Mouse (Mus musculus) heart, adult 8-10 months (tissue): ENCODE measurements around the gene Nipal3. TPM values are rescaled to one million over a fixed set of nuclear protein-coding genes. Genes with fewer than 3 reads are reported as not detected.

Experiments
- DNase-seq: peaks from one replicate; pipeline ENCODE4 v3.0.0; 2022; ENCODE audit warnings: low spot score
- total RNA-seq, 4 experiments: library from RNA; stranded (reverse); gene quantifications; 2 replicates each; pipeline ENCODE4 v1.2.4; 2022

The Nipal3 gene
- total RNA-seq, 4 experiments from 2014 or later, result 42.2 to 55.4 (median 44.1) TPM

DNA sequence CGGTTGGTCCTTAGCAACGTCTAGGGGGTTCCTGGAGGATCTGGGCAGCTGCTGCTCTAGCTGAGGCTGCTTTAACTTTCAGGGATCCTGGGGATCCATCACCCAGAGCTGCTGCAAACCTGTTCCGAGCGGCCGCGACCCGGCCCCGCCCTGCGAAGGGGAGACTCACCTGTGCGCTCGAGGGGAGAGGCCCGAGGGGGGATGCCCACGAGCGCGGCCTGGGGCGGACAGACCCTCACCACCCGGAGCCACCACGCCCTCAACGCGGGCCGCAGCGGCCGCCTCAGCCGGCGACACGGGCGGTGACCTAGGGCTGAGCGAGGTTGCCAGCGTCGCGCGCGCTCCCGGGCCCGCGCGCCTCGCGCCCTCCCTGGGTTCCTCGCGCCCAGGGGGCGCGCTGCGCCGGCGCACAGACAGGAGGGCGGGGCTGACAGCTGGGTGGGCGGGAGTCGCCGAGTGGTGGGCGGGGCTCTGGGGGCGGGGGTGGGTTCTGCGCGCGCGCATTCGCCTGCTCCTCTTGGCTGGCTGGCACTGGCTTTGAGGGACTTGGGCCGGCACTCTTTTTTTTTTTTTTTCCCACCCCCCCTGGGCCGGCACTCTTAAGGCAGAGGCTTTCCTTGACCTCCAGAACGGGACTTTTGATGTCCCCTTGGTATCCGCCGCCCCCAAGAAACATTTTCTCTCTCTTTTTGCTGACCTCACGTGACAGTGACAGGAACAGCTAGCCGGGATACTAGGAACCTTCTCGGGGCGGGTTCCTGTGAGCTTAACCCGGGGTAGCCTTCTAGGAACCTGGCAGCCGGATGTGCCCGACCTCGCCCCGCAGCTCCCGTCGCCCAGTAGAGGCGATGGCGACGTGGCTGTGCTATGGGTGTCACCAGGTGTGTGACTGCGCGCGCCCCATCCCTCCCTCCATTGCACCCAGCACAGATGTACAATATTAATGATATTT lies 61.1 kb downstream of the Nipal3 start, which contains the start of gene Rcan3:
Gene Rcan3, minus strand, starts transcription at position 411 of the 952 bp plus-strand sequence.
- DNase-seq, result peak; percentile 68

GRCm38 (mm10) chr4:135433086-135433442 lies 61.8 kb downstream of the Nipal3 start:
- no peak for DNase-seq

DNA sequence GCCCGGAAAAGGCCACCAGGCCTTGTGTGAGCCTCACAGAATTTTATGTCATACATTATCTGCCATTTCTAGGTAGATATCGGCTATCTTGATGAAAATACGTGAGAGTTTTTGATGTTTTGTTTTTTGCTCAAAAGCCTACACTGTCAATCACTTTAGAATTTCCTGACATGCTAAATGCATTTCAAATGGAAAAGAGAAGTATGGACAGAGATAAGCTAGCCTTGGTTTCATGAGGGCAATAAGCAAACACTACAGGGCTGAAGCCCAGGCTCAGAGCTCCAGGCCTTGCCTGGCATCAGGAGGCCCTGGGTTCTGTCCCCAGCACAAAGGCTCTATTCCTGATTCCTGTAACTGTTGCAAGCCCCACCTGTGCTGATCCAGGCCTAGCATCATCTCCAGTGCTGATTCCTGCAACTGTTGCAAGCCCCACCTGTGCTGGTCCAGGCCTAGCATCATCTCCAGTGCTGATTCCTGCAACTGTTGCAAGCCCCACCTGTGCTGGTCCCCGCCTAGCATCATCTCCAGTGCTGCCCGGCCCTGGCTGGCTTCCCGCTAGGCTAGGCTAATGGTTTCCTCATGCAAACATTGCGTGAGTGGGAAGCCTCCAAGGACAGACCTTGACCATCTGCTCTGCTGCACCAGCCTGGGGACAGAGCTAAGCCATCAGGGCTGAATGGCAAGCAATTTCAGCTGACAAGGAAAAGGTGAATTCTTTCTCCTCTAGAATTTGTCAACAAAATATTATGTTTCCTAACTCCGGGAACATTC lies 64.7 kb downstream of the Nipal3 start:
- DNase-seq, result no peak

GRCm38 (mm10) chr4:135429383-135429782 lies 65.5 kb downstream of the Nipal3 start:
- no peak for DNase-seq

- no peak for DNase-seq
Observed at GRCm38 (mm10) chr4:135426587-135426986, 68.3 kb downstream of the Nipal3 start.

- DNase-seq, result no peak
Observed at GRCm38 (mm10) chr4:135425625-135426024, 69.2 kb downstream of the Nipal3 start.

- no peak for DNase-seq
Observed at GRCm38 (mm10) chr4:135420961-135421360, 73.9 kb downstream of the Nipal3 start.

DNA sequence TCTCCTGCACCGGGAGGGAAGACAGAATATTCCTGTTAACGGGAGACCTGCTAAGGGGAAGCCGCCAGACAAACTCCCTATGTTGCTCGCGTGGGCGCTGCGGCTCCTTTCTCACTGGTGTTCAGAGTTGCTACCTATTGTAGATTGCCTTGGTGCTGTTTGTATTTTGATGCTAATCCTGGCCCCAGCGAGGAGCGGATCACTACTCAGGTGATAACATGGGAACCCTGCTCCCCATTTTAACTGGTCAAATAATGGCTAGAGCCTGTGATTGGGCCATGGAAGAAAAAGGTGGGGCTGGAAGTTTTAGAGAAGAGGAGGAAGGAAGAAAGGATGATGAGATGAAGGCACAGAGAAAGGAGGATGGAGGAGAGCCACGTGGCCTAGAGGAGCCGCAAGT lies 74.4 kb downstream of the Nipal3 start:
- no peak for DNase-seq

- DNase-seq, result no peak
Observed at GRCm38 (mm10) chr4:135419996-135420395, 74.8 kb downstream of the Nipal3 start.

GRCm38 (mm10) chr4:135416367-135416766 lies 78.5 kb downstream of the Nipal3 start:
- peak; percentile 9 for DNase-seq

- DNase-seq, result no peak
Observed at GRCm38 (mm10) chr4:135413491-135413890, 81.3 kb downstream of the Nipal3 start.

DNA sequence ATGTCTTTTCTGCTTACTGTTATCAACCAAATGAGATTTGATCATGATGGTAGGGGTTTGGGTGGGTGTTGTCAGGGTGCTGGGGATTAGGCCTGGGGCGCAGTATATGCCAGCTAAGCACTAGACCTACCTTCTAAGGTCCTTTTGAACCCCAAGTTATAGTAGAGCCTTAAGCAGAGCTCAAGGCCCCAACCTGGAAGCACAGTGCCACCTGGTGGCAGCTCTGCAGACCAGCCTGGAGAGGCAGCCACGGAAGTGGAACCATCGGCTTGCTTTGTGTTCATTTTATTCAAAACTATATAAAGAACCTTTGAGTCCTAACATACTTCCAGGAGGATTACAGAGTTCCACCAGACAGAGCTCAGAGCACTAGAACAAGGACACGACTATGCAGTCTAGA lies 83.2 kb downstream of the Nipal3 start:
- peak; percentile 11 for DNase-seq

DNA sequence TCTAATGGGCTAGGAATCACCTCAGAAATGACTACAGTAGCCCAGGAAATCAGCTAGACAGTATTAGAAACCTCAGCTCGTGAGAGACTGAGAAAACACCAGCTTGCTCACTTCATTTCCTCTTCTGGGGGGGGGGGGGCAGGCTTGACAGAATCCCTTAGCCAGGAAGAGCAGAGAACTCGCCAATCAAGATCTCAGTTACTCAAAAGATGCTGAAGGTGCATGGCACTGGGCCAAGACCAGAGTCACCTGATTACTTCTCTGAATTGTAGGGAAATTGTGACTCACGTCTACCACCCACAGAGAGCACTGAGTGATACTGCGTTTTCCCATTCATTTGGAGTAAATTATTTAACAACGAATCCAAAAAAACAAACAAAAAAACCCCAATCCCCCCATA lies 88.7 kb downstream of the Nipal3 start:
- DNase-seq, result no peak

DNA sequence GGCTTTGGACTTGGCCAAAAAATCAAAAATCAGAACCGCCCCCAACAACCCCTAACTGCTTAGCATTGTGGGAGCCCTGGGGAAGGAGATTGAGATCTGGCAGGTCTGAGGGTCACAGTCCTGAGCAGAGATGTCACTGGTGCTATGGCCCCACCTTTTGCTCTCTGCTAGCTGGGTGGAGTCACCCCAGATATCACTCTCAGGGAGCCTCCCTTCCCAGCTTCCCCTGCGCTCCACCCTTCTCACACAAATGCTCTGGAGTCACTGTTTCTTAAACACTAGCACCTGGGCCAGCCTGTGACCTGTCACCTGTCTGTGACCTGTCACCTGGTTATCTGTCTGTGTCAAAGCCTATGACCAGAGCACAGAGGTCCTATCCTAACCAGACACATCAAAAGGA lies 89.9 kb downstream of the Nipal3 start:
- DNase-seq, result no peak

GRCm38 (mm10) chr4:135404048-135404447 lies 90.8 kb downstream of the Nipal3 start:
- DNase-seq, result no peak

DNA sequence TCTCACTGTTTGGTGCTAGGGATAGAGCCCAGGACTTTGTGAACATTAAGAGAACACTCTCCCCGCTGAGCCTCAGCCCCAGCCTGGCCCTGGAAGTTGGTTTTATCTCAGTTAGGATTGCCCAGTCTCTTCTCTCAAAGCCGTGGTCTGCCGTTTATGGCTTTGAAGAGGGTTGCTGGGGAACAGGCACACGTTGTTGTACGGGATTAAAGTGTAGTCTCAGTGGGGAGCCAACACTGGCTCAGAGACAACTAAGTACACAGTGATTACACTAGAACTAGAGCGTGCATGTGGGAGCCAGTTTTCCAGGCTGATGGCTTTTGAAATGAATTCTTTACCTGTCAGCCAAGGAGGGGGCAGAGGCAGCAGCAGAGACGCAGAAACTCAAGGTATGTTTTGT lies 93.0 kb downstream of the Nipal3 start:
- no peak for DNase-seq

DNA sequence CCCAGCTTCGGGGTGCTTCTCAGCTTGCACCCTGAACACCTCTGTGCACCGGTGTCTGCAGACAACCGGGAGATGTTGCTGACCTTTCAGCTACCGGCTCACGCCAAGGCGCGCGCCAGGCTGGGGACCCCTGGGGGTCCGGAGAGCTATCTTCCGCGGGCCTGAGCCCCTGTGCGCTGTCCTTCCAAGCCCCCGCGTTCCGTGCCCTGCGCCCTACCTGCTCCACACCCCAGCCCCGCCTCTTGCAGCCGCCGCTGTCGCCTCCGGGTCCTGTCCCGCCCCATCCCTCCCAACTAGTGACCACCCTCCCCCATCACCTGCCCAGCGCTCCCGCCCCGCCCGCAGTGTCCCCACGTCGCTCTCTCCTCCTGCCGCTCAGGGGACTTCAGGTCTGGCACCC lies 96.8 kb downstream of the Nipal3 start, which contains the start of gene Ncmap:
Gene Ncmap, minus strand, starts transcription at position 237 of the 400 bp plus-strand sequence.
- DNase-seq, result no peak

GRCm38 (mm10) chr4:135397551-135397950 lies 97.3 kb downstream of the Nipal3 start:
- DNase-seq, result no peak

GRCm38 (mm10) chr4:135396303-135396702 lies 98.5 kb downstream of the Nipal3 start:
- no peak for DNase-seq
